Mouse (Mus musculus): ENCODE data around the gene Chmp4b. TPM values are rescaled to one million over a fixed set of nuclear protein-coding genes. Genes with fewer than 3 reads are reported as not detected.

Chmp4b gene
- total and polyA plus RNA-seq, 2 experiments, result 37.6 to 57.7 TPM

DNA sequence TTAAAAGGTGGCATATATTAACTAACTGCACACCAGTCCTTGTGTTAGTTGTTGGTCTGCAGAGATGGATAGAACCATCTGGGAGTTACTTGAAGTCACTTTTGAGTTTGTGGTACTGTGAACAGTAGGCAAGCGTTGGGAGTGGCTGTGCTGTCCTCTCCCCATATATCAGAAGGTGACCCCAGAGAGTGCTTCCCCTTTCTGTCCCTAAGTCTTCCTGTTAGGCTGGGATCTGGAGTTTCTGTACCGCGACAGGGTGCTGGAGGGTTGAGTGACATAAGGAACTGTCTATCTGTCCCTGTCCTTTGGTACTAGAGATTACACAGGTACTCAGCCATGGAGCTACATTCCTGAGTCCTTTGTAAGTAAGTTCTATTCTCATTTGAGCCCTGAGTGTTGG is 35.3 kb downstream of the Chmp4b start:
- Histone ChIP-seq H3K4me3 (ENCODE audit: insufficient read depth, low read depth, low read length) (no peak overlapping the region), H3K4me1 (ENCODE audit: control insufficient read depth, insufficient read depth, low read length) (peaks cover 11% of the 10 kb centered on the region), H3K27me3 (ENCODE audit: control insufficient read depth, insufficient read depth, low read length) (no peaks in the 10 kb centered on the region), H3K79me2 (ENCODE audit: control insufficient read depth, insufficient read depth, low read length) (peaks cover 31% of the 10 kb centered on the region; the same call in 1 of the 2 replicates), H3K36me3 (ENCODE audit: control insufficient read depth, insufficient read depth, low read length) (peaks cover 15% of the 10 kb centered on the region; the same call in 1 of the 2 replicates), H3K9ac (ENCODE audit: low read depth, low read length) (no peak overlapping the region), H3K27ac (replicated peaks; ENCODE audit: insufficient read depth, low read depth, low read length) (no peak overlapping the region)
- WGBS, result 73% methylated on average over 3 of the region's 3 CpGs
- TF ChIP-seq CTCF (IDR thresholded peaks at IDR 0.05; ENCODE audit: low read depth, low read length) (no peak), POLR2A (IDR thresholded peaks at IDR 0.05; ENCODE audit: extremely low read depth, insufficient read depth, low read length) (no peak)
- DNase-seq (ENCODE audit: extremely low read depth, low read depth, low spot score), result no peak

DNA sequence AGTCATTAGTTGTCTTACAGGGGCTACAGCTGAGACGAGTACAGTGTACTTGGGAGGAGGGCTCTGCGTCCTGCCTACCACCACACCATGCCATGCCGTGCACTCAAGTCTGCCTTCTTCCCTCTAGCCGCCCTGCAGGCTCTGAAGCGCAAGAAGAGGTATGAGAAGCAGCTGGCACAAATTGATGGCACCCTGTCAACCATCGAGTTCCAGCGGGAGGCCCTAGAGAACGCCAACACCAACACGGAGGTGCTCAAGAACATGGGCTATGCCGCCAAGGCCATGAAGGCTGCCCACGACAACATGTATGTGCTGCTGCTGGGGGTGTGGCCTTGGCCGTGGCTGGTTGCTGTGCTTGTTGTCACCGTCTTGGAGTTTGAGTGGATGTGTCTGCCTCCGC is 37.9 kb downstream of the Chmp4b start:
- H3K27me3 ChIP-seq (ENCODE audit: control insufficient read depth, insufficient read depth, low read length), result no peaks in the 10 kb centered on the region
- peaks cover 20% of the 10 kb centered on the region; the same call in 1 of the 2 replicates for H3K36me3 ChIP-seq (ENCODE audit: control insufficient read depth, insufficient read depth, low read length)
- peaks cover 27% of the 10 kb centered on the region; the same call in 1 of the 2 replicates for H3K79me2 ChIP-seq (ENCODE audit: control insufficient read depth, insufficient read depth, low read length)
- TF ChIP-seq CTCF (IDR thresholded peaks at IDR 0.05; ENCODE audit: low read depth, low read length) (no peak), POLR2A (IDR thresholded peaks at IDR 0.05; ENCODE audit: extremely low read depth, insufficient read depth, low read length) (no peak)
- DNase-seq (ENCODE audit: extremely low read depth, low read depth, low spot score), result no peak
- H3K27ac ChIP-seq (replicated peaks; ENCODE audit: insufficient read depth, low read depth, low read length), result no peak overlapping the region
- WGBS, result 93% methylated on average over 14 of the region's 14 CpGs
- H3K4me1 ChIP-seq (ENCODE audit: control insufficient read depth, insufficient read depth, low read length), result peaks cover 11% of the 10 kb centered on the region
- H3K4me3 ChIP-seq (ENCODE audit: insufficient read depth, low read depth, low read length), result no peak overlapping the region
- H3K9ac ChIP-seq (ENCODE audit: low read depth, low read length), result no peak overlapping the region

DNA sequence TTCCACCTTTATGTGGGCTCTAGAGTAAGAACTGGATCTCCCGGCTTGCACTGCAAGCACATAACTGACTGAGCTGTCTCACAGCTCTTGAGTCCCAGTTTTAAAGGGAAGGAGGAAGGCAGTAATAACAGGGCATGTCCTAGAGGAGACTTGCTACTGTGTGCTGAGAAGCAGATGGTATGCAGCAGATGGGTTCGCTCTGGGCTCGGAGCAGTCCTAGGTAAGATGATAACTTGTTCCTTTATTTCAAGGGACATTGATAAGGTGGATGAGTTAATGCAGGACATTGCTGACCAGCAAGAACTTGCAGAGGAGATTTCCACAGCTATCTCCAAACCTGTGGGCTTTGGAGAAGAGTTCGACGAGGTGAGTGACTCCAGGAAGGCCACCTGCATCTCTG is 39.5 kb downstream of the Chmp4b start:
- no peak overlapping the region for H3K27ac ChIP-seq (replicated peaks; ENCODE audit: insufficient read depth, low read depth, low read length)
- H3K27me3 ChIP-seq (ENCODE audit: control insufficient read depth, insufficient read depth, low read length), result no peaks in the 10 kb centered on the region
- peaks cover 24% of the 10 kb centered on the region; the same call in 1 of the 2 replicates for H3K36me3 ChIP-seq (ENCODE audit: control insufficient read depth, insufficient read depth, low read length)
- H3K9ac ChIP-seq (ENCODE audit: low read depth, low read length), result no peak overlapping the region
- no peak for TF ChIP-seq POLR2A (IDR thresholded peaks at IDR 0.05; ENCODE audit: extremely low read depth, insufficient read depth, low read length)
- TF ChIP-seq CTCF (IDR thresholded peaks at IDR 0.05; ENCODE audit: low read depth, low read length), result no peak
- no peak for DNase-seq (ENCODE audit: extremely low read depth, low read depth, low spot score)
- 96% methylated on average over 5 of the region's 5 CpGs for WGBS
- H3K79me2 ChIP-seq (ENCODE audit: control insufficient read depth, insufficient read depth, low read length), result peaks cover 19% of the 10 kb centered on the region; the same call in 1 of the 2 replicates
- peaks cover 5% of the 10 kb centered on the region for H3K4me1 ChIP-seq (ENCODE audit: control insufficient read depth, insufficient read depth, low read length)
- H3K4me3 ChIP-seq (ENCODE audit: insufficient read depth, low read depth, low read length), result no peak overlapping the region

DNA sequence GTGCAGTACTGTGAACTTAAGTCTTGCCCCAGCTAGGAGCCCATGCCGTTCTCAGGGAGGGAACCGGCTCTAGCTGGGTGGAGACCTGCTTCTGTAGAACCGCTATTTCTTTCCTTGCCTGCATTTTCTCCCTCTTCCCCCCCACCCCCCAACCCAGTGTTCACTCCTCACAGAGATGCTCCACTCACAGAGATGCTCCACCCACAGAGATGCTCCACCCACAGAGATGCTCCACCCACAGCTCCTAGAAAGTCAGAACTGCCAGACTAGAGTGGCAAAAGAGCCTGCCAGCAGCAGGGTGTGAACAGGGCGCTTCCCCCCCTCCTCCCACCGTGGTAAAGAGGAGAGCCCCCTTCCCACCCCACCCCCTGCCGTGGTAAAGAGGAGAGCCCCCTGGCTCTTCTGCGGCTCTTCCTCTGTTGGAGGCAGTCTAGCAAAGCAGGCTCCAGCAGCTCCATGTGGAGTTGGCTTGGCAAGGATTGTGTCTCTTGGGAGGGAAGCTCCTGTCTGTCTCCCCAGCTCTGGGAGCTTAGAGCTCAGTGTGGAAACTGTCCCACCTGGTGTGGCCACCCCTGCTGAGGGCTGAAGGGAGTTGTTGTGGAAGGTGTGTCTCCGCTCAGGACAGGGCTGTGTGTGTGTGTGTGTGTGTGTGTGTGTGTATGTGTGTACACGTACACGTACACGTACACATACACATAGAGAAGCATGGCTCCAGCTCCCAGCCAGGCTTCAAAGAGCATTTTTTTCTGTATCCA is 41.9 kb downstream of the Chmp4b start:
- Histone ChIP-seq H3K9ac (ENCODE audit: low read depth, low read length) (no peak overlapping the region), H3K79me2 (ENCODE audit: control insufficient read depth, insufficient read depth, low read length) (peaks cover 2% of the 10 kb centered on the region; the same call in 1 of the 2 replicates), H3K36me3 (ENCODE audit: control insufficient read depth, insufficient read depth, low read length) (peaks cover 24% of the 10 kb centered on the region; the same call in 1 of the 2 replicates), H3K4me3 (ENCODE audit: insufficient read depth, low read depth, low read length) (no peak overlapping the region), H3K27me3 (ENCODE audit: control insufficient read depth, insufficient read depth, low read length) (no peaks in the 10 kb centered on the region), H3K27ac (replicated peaks; ENCODE audit: insufficient read depth, low read depth, low read length) (no peak overlapping the region), H3K4me1 (ENCODE audit: control insufficient read depth, insufficient read depth, low read length) (no peaks in the 10 kb centered on the region)
- no peak for DNase-seq (ENCODE audit: extremely low read depth, low read depth, low spot score)
- WGBS, result 88% methylated on average over 11 of the region's 11 CpGs
- TF ChIP-seq CTCF (IDR thresholded peaks at IDR 0.05; ENCODE audit: low read depth, low read length) (no peak), POLR2A (IDR thresholded peaks at IDR 0.05; ENCODE audit: extremely low read depth, insufficient read depth, low read length) (no peak)

DNA sequence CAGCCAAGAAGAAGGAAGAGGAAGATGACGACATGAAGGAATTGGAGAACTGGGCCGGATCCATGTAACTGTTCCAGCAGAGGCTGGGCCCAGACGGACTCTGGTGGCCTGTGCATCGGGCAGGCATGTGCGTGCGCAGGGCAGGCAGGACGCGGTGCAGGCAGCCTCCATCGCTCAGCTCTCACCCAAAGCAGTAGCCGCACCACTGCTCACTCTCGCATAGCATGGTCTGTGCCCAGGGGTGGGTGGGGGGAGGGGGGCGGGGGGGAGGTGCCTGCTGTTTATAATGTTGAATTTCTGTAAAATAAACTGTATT is 42.4 kb downstream of the Chmp4b start:
- DNase-seq (ENCODE audit: extremely low read depth, low read depth, low spot score), result no peak
- H3K27me3 ChIP-seq (ENCODE audit: control insufficient read depth, insufficient read depth, low read length), result no peaks in the 10 kb centered on the region
- no peaks in the 10 kb centered on the region for H3K4me1 ChIP-seq (ENCODE audit: control insufficient read depth, insufficient read depth, low read length)
- H3K79me2 ChIP-seq (ENCODE audit: control insufficient read depth, insufficient read depth, low read length), result no peaks in the 10 kb centered on the region
- H3K4me3 ChIP-seq (ENCODE audit: insufficient read depth, low read depth, low read length), result no peak overlapping the region
- TF ChIP-seq CTCF (IDR thresholded peaks at IDR 0.05; ENCODE audit: low read depth, low read length) (no peak), POLR2A (IDR thresholded peaks at IDR 0.05; ENCODE audit: extremely low read depth, insufficient read depth, low read length) (no peak)
- WGBS, result 89% methylated on average over 12 of the region's 12 CpGs
- no peak overlapping the region for H3K9ac ChIP-seq (ENCODE audit: low read depth, low read length)
- peaks cover 24% of the 10 kb centered on the region; the same call in 1 of the 2 replicates for H3K36me3 ChIP-seq (ENCODE audit: control insufficient read depth, insufficient read depth, low read length)
- no peak overlapping the region for H3K27ac ChIP-seq (replicated peaks; ENCODE audit: insufficient read depth, low read depth, low read length)

DNA sequence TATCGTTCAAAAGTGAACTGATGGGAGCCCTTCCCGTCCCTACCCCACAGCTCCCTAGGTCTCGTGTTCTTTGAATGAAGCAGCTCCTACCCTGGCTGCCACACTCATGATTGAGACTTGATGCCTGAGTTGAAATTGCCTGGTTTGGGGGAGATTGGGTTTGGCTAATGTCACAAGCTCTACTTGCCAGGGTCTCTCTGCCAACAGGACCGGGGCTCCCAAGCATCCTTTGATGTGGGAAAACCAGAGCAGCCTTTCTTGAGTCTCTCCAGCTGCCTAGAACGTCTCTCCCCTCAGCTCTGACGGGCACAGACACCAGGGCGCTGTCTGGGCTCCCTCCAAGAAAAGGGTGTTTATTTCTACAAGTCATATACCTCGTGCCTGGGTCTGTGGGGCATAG is 44.2 kb downstream of the Chmp4b start:
- H3K9ac ChIP-seq (ENCODE audit: low read depth, low read length), result no peak overlapping the region
- H3K36me3 ChIP-seq (ENCODE audit: control insufficient read depth, insufficient read depth, low read length), result peaks cover 16% of the 10 kb centered on the region; the same call in 1 of the 2 replicates
- no peaks in the 10 kb centered on the region for H3K79me2 ChIP-seq (ENCODE audit: control insufficient read depth, insufficient read depth, low read length)
- WGBS, result 91% methylated on average over 8 of the region's 8 CpGs
- no peak for DNase-seq (ENCODE audit: extremely low read depth, low read depth, low spot score)
- no peak overlapping the region for H3K4me3 ChIP-seq (ENCODE audit: insufficient read depth, low read depth, low read length)
- no peak overlapping the region for H3K27ac ChIP-seq (replicated peaks; ENCODE audit: insufficient read depth, low read depth, low read length)
- no peaks in the 10 kb centered on the region for H3K4me1 ChIP-seq (ENCODE audit: control insufficient read depth, insufficient read depth, low read length)
- TF ChIP-seq CTCF (IDR thresholded peaks at IDR 0.05; ENCODE audit: low read depth, low read length) (no peak), POLR2A (IDR thresholded peaks at IDR 0.05; ENCODE audit: extremely low read depth, insufficient read depth, low read length) (no peak)
- no peaks in the 10 kb centered on the region for H3K27me3 ChIP-seq (ENCODE audit: control insufficient read depth, insufficient read depth, low read length)

All from liver, adult 2 months (tissue).